7 mouse cellular contexts compared by ENCODE assay signal in the genomic region with DNA sequence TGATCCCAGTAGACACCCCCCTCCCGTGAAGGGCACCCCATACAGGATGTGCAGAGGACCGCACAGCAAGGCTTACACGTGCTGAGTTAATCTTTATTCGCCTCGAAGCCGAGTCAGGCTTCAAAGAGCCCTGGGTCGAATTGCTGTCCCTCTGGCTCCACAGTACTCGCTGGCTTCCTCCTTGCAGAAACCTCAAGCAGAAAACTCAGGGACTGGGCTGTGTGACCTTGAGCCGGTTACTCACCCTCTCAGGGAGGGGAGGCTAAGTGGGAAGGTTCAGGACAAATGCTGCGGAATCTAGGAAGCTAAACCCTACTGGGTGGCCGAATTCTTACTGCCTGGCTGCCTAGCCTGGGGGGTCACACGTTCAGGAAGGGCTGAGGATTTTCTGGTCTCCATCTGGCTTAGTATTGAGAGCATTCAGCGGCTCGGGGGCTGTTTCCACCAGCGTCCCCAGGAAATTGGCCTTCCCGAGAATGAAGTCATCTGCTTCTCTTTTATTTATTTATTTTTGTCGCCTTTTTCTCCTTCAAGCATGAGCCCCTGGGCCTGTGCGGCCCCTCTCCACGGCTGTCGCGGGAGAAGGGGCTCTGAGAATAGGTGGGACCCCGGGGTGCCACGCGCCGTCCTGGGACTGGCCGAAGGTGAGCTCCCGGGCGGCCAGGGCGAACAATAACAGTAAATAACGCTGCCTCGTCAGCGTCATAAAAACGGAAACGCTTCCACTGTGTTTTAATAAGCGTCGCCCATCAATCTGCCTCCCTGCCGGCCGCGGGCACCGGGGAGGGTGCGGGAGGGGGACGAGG.
DNase-seq lines count a peak whose midpoint lies in the region; ATAC-seq and TF ChIP-seq lines count a peak whose summit lies in the region.

No protein-coding gene starts in this region.

- H3K79me2 ChIP-seq in C2C12 (ENCODE audit: control insufficient read depth, insufficient read depth) = no peaks in the 10 kb centered on the region

- ATAC-seq in intestine, postnatal 0 days = peak; percentile 48
- ATAC-seq in lung, embryonic 15.5 days (ENCODE audit: borderline replicate concordance, extremely low read depth, low FRiP score, low TSS enrichment) = peak; percentile 2; the same call in 1 of the 2 replicates

- no peak for TF ChIP-seq CTCF in C2C12 (IDR thresholded peaks at IDR 0.05; ENCODE audit: control insufficient read depth, insufficient read depth, insufficient read length)
- TF ChIP-seq CTCF in bone marrow, adult 2 months (IDR thresholded peaks at IDR 0.05; ENCODE audit: control insufficient read depth, insufficient read depth, low read length) = no peak
- no peak for TF ChIP-seq CTCF in intestine, postnatal 0 days (IDR thresholded peaks at IDR 0.05; ENCODE audit: low read depth)

- no peaks in the 10 kb centered on the region for H3K79me3 ChIP-seq in C2C12 (ENCODE audit: low read depth)

- peak; percentile 89 for DNase-seq in 416B (ENCODE audit: low read depth)
- DNase-seq in gastrocnemius, postnatal 10 days = peak; percentile 34
- peak; percentile 40 for DNase-seq in skeletal muscle tissue, adult 2 months (ENCODE audit: low read depth, low spot score)

- no peak overlapping the region for H3K4me3 ChIP-seq in C2C12 (ENCODE audit: insufficient read depth, poor library complexity, severe bottlenecking)
- H3K4me3 ChIP-seq in bone marrow, adult 2 months (replicated peaks; ENCODE audit: control insufficient read depth, low read depth, low read length) = peak overlapping the region; percentile 67
- peak overlapping the region; percentile 43 for H3K4me3 ChIP-seq in intestine, postnatal 0 days (ENCODE audit: low read depth, low read length)
- peak overlapping the region; percentile 46 for H3K4me3 ChIP-seq in lung, embryonic 15.5 days

- no peaks in the 10 kb centered on the region for H3K9me3 ChIP-seq in intestine, postnatal 0 days (ENCODE audit: control insufficient read depth)
- no peaks in the 10 kb centered on the region for H3K9me3 ChIP-seq in lung, embryonic 15.5 days

- H3K4me1 ChIP-seq in bone marrow, adult 2 months (ENCODE audit: control insufficient read depth, insufficient read depth, low read length) = peaks cover 4% of the 10 kb centered on the region; the same call in 1 of the 2 replicates
- peaks cover 6% of the 10 kb centered on the region; the same call in 1 of the 2 replicates for H3K4me1 ChIP-seq in intestine, postnatal 0 days (replicated peaks; ENCODE audit: control insufficient read depth, insufficient read depth, low read length)
- peaks cover 53% of the 10 kb centered on the region for H3K4me1 ChIP-seq in lung, embryonic 15.5 days

- WGBS in bone marrow, adult 2 months = 3% methylated on average over 42 of the region's 42 CpGs
- 2% methylated on average over 42 of the region's 42 CpGs for WGBS in intestine, postnatal 0 days
- 2% methylated on average over 42 of the region's 42 CpGs for WGBS in lung, embryonic 15.5 days

- no peaks in the 10 kb centered on the region for H3K36me3 ChIP-seq in C2C12 (ENCODE audit: control insufficient read depth, insufficient read depth)
- H3K36me3 ChIP-seq in intestine, postnatal 0 days (ENCODE audit: control insufficient read depth, insufficient read depth) = no peaks in the 10 kb centered on the region
- H3K36me3 ChIP-seq in lung, embryonic 15.5 days = no peaks in the 10 kb centered on the region

- no peak for TF ChIP-seq POLR2A in bone marrow, adult 2 months (IDR thresholded peaks at IDR 0.05; ENCODE audit: borderline replicate concordance, control insufficient read depth, low read depth, low read length)

- H3K9ac ChIP-seq in intestine, postnatal 0 days (ENCODE audit: low read depth, low read length) = peak overlapping the region; percentile 35
- H3K9ac ChIP-seq in lung, embryonic 15.5 days = peak overlapping the region; percentile 63

- no peaks in the 10 kb centered on the region for H3K27me3 ChIP-seq in C2C12 (ENCODE audit: control insufficient read depth, insufficient read depth, insufficient read length)
- no peaks in the 10 kb centered on the region for H3K27me3 ChIP-seq in intestine, postnatal 0 days (replicated peaks; ENCODE audit: control insufficient read depth, insufficient read depth, low read length)
- H3K27me3 ChIP-seq in lung, embryonic 15.5 days = no peaks in the 10 kb centered on the region

- peak overlapping the region; percentile 93 for H3K27ac ChIP-seq in bone marrow, adult 2 months (ENCODE audit: control insufficient read depth, insufficient read depth, low read depth, low read length, poor library complexity)
- peak overlapping the region; percentile 96 for H3K27ac ChIP-seq in intestine, postnatal 0 days (ENCODE audit: low read depth, low read length)
- H3K27ac ChIP-seq in lung, embryonic 15.5 days = peak overlapping the region; percentile 99

- peak overlapping the region; percentile 88 for H3K4me2 ChIP-seq in intestine, postnatal 0 days (replicated peaks; ENCODE audit: low read depth)
- H3K4me2 ChIP-seq in lung, embryonic 15.5 days = peak overlapping the region; percentile 81

- peak overlapping the region; percentile 56 for H3ac ChIP-seq in C2C12 (ENCODE audit: control insufficient read depth, insufficient read length, low read depth)

TF ChIP-seq in C2C12, 6 proteins besides CTCF, POLR2A, EP300 and RAD21:
- TF ChIP-seq MAX (IDR thresholded peaks at IDR 0.05) (peak; percentile 37), MYOD1 (IDR thresholded peaks at IDR 0.05; ENCODE audit: control insufficient read depth, insufficient read length, low read depth) (no peak), USF1 (IDR thresholded peaks at IDR 0.05; ENCODE audit: low read depth) (peak; percentile 13), FOSL1 (IDR thresholded peaks at IDR 0.05; ENCODE audit: insufficient read depth, low read length, poor library complexity, severe bottlenecking) (no peak), MYOG (IDR thresholded peaks at IDR 0.05; ENCODE audit: control insufficient read depth, extremely low read depth, insufficient read length) (no peak)

Comparison
In these comparisons a context has a peak if more than half of its experiments do, and no peak if none do; other contexts are left out.
1. DNase-seq: peak in every context shown above with its lines; median percentile 89 in 416B; 40 in skeletal muscle tissue, adult 2 months; 34 in gastrocnemius, postnatal 10 days.